Comparison of ENCODE assay signal across 12 mouse cellular contexts in the genomic region with DNA sequence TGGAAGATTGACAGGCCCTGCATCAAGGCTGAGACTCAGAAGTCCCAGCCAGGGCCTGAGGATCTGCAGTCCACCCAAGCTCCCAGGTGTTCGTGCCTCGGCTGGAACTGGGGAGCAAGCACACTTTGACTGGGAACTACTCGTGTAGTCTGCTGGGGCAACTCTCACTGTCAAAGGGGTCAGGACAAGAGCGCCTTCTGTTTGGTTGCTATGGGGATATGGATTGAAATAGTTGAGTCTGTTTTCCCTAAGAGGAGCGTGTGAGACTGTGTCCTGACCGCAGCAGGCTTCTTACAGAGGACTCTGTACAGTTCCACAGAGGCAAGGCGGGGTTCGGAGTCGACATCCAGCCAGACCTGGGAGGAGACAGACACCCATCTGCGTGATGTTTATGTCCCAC.
DNase-seq lines count a peak whose midpoint lies in the region; ATAC-seq and TF ChIP-seq lines count a peak whose summit lies in the region.
"Had no signal": no experiment of that assay in that cellular context is flagged by ENCODE, and none has a peak within 500 bp of the region (broad histone marks: within the 10 kb centered on the region; RNA-seq: fewer than 3 reads in every experiment).

No protein-coding gene starts in this region.

- no peaks in the 10 kb centered on the region for H3K27me3 ChIP-seq in cerebellum, adult 2 months (ENCODE audit: control insufficient read depth, insufficient read depth, low read length)
- H3K27me3 ChIP-seq in heart, embryonic 16.5 days (ENCODE audit: control insufficient read depth, insufficient read depth, low read length): no peaks in the 10 kb centered on the region
- H3K27me3 ChIP-seq in neural tube, embryonic 13.5 days: no peaks in the 10 kb centered on the region
- H3K27me3 ChIP-seq: kidney, embryonic 15.5 days; lung, embryonic 15.5 days had no signal

- no peaks in the 10 kb centered on the region for H3K36me3 ChIP-seq in heart, embryonic 16.5 days (ENCODE audit: control insufficient read depth, insufficient read depth)
- no peaks in the 10 kb centered on the region for H3K36me3 ChIP-seq in neural tube, embryonic 13.5 days
- H3K36me3 ChIP-seq: kidney, embryonic 15.5 days; lung, embryonic 15.5 days; midbrain, embryonic 12.5 days had no signal

- H3K4me3 ChIP-seq in cerebellum, adult 2 months (replicated peaks; ENCODE audit: insufficient read depth, low read depth, low read length): no peak overlapping the region
- no peak overlapping the region for H3K4me3 ChIP-seq in heart, embryonic 16.5 days (ENCODE audit: low read length)
- no peak overlapping the region for H3K4me3 ChIP-seq in neural tube, embryonic 13.5 days
- H3K4me3 ChIP-seq in olfactory bulb, adult 2 months (ENCODE audit: insufficient read depth, low read depth, low read length): no peak overlapping the region
- H3K4me3 ChIP-seq: kidney, embryonic 15.5 days; lung, embryonic 15.5 days; midbrain, embryonic 12.5 days had no signal

- peak overlapping the region; percentile 68; the same call in 1 of the 2 replicates for H3K27ac ChIP-seq in cerebellum, adult 2 months (ENCODE audit: insufficient read depth, low read length)
- H3K27ac ChIP-seq in heart, embryonic 16.5 days (ENCODE audit: low read length): peak overlapping the region; percentile 71
- peak overlapping the region; percentile 85 for H3K27ac ChIP-seq in neural tube, embryonic 13.5 days (replicated peaks)
- H3K27ac ChIP-seq in olfactory bulb, adult 2 months (ENCODE audit: insufficient read depth, low read depth, low read length): peak overlapping the region; percentile 14; the same call in 1 of the 2 replicates
- H3K27ac ChIP-seq: kidney, embryonic 15.5 days; lung, embryonic 15.5 days; midbrain, embryonic 12.5 days had no signal

- no peaks in the 10 kb centered on the region for H3K9me3 ChIP-seq in heart, embryonic 16.5 days (replicated peaks; ENCODE audit: control insufficient read depth, low read length)
- no peaks in the 10 kb centered on the region for H3K9me3 ChIP-seq in neural tube, embryonic 13.5 days
- H3K9me3 ChIP-seq: kidney, embryonic 15.5 days; lung, embryonic 15.5 days; midbrain, embryonic 12.5 days had no signal

- TF ChIP-seq POLR2A in cerebellum, adult 2 months (IDR thresholded peaks at IDR 0.05; ENCODE audit: borderline replicate concordance, insufficient read depth, low read length): no peak
- no peak for TF ChIP-seq POLR2A in olfactory bulb, adult 2 months (IDR thresholded peaks at IDR 0.05; ENCODE audit: insufficient read depth, low read depth, low read length)

- TF ChIP-seq CTCF in cerebellum, adult 2 months (IDR thresholded peaks at IDR 0.05; ENCODE audit: borderline replicate concordance, insufficient read depth, low read depth, low read length): no peak
- no peak for TF ChIP-seq CTCF in olfactory bulb, adult 2 months (IDR thresholded peaks at IDR 0.05; ENCODE audit: insufficient read depth, low read depth, low read length)

- no peak for DNase-seq in cerebellum, adult 2 months
- DNase-seq in cerebellum, adult 18-20 months: no peak
- no peak for DNase-seq in heart, adult 18-20 months
- no peak for DNase-seq in neural tube, embryonic 10.5 days (ENCODE audit: extremely low spot score, low spot score)
- no peak for DNase-seq in layer of hippocampus, adult 9-10 months (ENCODE audit: low spot score)
- DNase-seq: cerebellum, postnatal 36 days had no signal

- peak overlapping the region; percentile 44; the same call in 1 of the 2 replicates for H3K9ac ChIP-seq in heart, embryonic 16.5 days (ENCODE audit: low read length)
- no peak overlapping the region for H3K9ac ChIP-seq in neural tube, embryonic 13.5 days
- H3K9ac ChIP-seq: kidney, embryonic 15.5 days; lung, embryonic 15.5 days; midbrain, embryonic 12.5 days had no signal

- H3K4me1 ChIP-seq in cerebellum, adult 2 months (ENCODE audit: control insufficient read depth, insufficient read depth, low read length): 0 out of 2 replicates have a peak, but pooled peaks cover 4% of the 10 kb centered on the region
- peaks cover 42% of the 10 kb centered on the region for H3K4me1 ChIP-seq in heart, embryonic 16.5 days (ENCODE audit: control insufficient read depth, insufficient read depth, low read length)
- H3K4me1 ChIP-seq in neural tube, embryonic 13.5 days (replicated peaks): peaks cover 50% of the 10 kb centered on the region
- peaks cover 30% of the 10 kb centered on the region for H3K4me1 ChIP-seq in olfactory bulb, adult 2 months (ENCODE audit: control insufficient read depth, insufficient read depth, low read length)

- no peak for ATAC-seq in heart, embryonic 16.5 days (replicated peaks; ENCODE audit: extremely low read depth, insufficient read depth, low FRiP score)
- no peak for ATAC-seq in neural tube, embryonic 13.5 days (ENCODE audit: low read depth)

- H3K4me2 ChIP-seq in heart, embryonic 16.5 days (ENCODE audit: low read depth, low read length): no peak overlapping the region
- no peak overlapping the region for H3K4me2 ChIP-seq in neural tube, embryonic 13.5 days
- H3K4me2 ChIP-seq: kidney, embryonic 15.5 days; lung, embryonic 15.5 days; midbrain, embryonic 12.5 days had no signal

- 78% methylated on average over 10 of the region's 10 CpGs for WGBS in cerebellum, adult 2 months
- WGBS in heart, embryonic 16.5 days: 55% methylated on average over 10 of the region's 10 CpGs
- 66% methylated on average over 10 of the region's 10 CpGs for WGBS in neural tube, embryonic 13.5 days
- WGBS in olfactory bulb, adult 2 months: 67% methylated on average over 10 of the region's 10 CpGs

Comparison
In these comparisons a context has a peak if more than half of its experiments do, and no peak if none do; other contexts are left out.
1. H3K27ac ChIP-seq: peak in every context shown above with its lines; median percentile 85 in neural tube, embryonic 13.5 days; 71 in heart, embryonic 16.5 days; 68 in cerebellum, adult 2 months; 14 in olfactory bulb, adult 2 months.